Mouse (Mus musculus) limb, embryonic 14.5 days (tissue): ENCODE measurements at regions not wholly inside any gene's neighbourhood (a gene's known extent, or its start where the extent isn't known, plus 50 kb on each side); places are given as distances from the start of the nearest gene placed in this dataset.

Experiments
- ATAC-seq: fragments of 200-750 bp; cut with Nextera tagmentation; 2 replicates; pipeline ENCODE4 v1.8.0; 2017; ENCODE audit warnings: low read depth, moderate number of reproducible peaks, moderate TSS enrichment; ENCODE audit not compliant: low FRiP score
- DNase-seq: peaks from one replicate; pipeline ENCODE4 v3.0.0-alpha.2; 2015; ENCODE audit warnings: low spot score
- H3K27ac ChIP-seq: fragments of 300-500 bp; sonication (generic); replicated peaks from 2 replicates; pipeline ENCODE4 v1.5.1; 2014; ENCODE audit warnings: low read depth, mild to moderate bottlenecking, low read length, moderate library complexity, mixed read lengths
- H3K27me3 ChIP-seq: fragments of 300-500 bp; sonication (generic); 2 replicates; pipeline ENCODE4 v1.6.1; 2014; ENCODE audit warnings: low read length, mixed read lengths; ENCODE audit not compliant: control insufficient read depth, insufficient read depth
- H3K36me3 ChIP-seq: fragments of 300-500 bp; sonication (generic); 2 replicates; pipeline ENCODE4 v1.6.1; 2014; ENCODE audit warnings: mild to moderate bottlenecking, low read length, moderate library complexity, mixed read lengths; ENCODE audit not compliant: control insufficient read depth, insufficient read depth
- H3K4me1 ChIP-seq: fragments of 300-500 bp; sonication (generic); 2 replicates; pipeline ENCODE4 v1.6.1; 2014; ENCODE audit warnings: antibody characterized with exemption, low read length, mixed read lengths; ENCODE audit not compliant: control insufficient read depth, insufficient read depth
- H3K4me2 ChIP-seq: fragments of 300-500 bp; sonication (generic); replicated peaks from 2 replicates; pipeline ENCODE4 v1.6.1; 2014; ENCODE audit warnings: low read depth, mild to moderate bottlenecking, low read length, moderate library complexity; ENCODE audit not compliant: severe bottlenecking
- H3K4me3 ChIP-seq: fragments of 300-500 bp; sonication (generic); replicated peaks from 2 replicates; pipeline ENCODE4 v1.5.1; 2014; ENCODE audit warnings: low read length
- H3K9ac ChIP-seq: fragments of 300-500 bp; sonication (generic); 2 replicates; pipeline ENCODE4 v1.6.1; 2014; ENCODE audit warnings: mild to moderate bottlenecking, low read depth, low read length, moderate library complexity; ENCODE audit not compliant: severe bottlenecking
- H3K9me3 ChIP-seq: fragments of 300-500 bp; sonication (generic); 2 replicates; pipeline ENCODE4 v1.6.1; 2016; ENCODE audit warnings: low read length; ENCODE audit not compliant: control insufficient read depth
- POLR2A ChIP-seq: fragments of 200-500 bp; IDR thresholded peaks from 2 replicates; pipeline ENCODE4 v1.8.0; 2012; ENCODE audit warnings: inconsistent platforms, mild to moderate bottlenecking, moderate library complexity, borderline replicate concordance; ENCODE audit not compliant: insufficient read depth, insufficient read length; ENCODE audit errors: extremely low read depth
- WGBS: fragments of 180-500 bp; shearing (Covaris S2); extraction: QIAGEN DNeasy Blood & Tissue Kit; methylation state at CpG from one replicate; pipeline ENCODE4 v1.1.7; 2014; 5-methylcytosine and 5-hydroxymethylcytosine counted together

DNA sequence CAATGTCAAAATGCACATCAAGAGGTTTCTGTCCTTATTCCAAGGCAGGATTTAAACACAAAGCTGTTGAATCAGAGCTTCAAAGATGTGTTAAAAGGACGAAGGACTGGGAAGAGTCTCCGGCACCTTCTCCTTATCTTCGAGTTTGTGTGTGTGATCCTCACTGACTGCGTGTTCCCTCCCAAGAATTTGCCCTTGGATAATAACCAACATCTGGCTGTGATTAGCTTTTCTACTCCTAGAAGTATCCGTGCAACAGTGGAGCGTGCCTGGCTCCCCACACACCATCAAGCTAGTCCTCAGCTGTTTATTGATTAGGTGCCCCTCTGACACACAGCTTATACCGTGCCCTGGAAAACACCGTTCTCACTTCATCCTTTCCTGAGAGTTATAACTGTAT is 130.0 kb upstream of the Nav3 start:
- 28% methylated on average over 8 of the region's 8 CpGs for WGBS
- H3K9ac ChIP-seq, result no peak overlapping the region
- H3K27ac ChIP-seq, result no peak overlapping the region
- H3K27me3 ChIP-seq, result no peaks in the 10 kb centered on the region
- no peak overlapping the region for H3K4me2 ChIP-seq
- H3K4me1 ChIP-seq, result no peaks in the 10 kb centered on the region
- ATAC-seq, result no peak
- no peaks in the 10 kb centered on the region for H3K9me3 ChIP-seq
- DNase-seq, result peak; percentile 36
- no peak overlapping the region for H3K4me3 ChIP-seq
- no peaks in the 10 kb centered on the region for H3K36me3 ChIP-seq
- TF ChIP-seq POLR2A, result no peak

GRCm38 (mm10) chr10:110586507-110586906 is 130.5 kb upstream of the Nav3 start:
- no peak for ATAC-seq
- no peak for DNase-seq
- Histone ChIP-seq H3K27me3 (no peaks in the 10 kb centered on the region), H3K4me2 (no peak overlapping the region), H3K9me3 (no peaks in the 10 kb centered on the region), H3K4me3 (no peak overlapping the region), H3K27ac (no peak overlapping the region), H3K4me1 (no peaks in the 10 kb centered on the region), H3K9ac (no peak overlapping the region), H3K36me3 (no peaks in the 10 kb centered on the region)
- 70% methylated on average over 6 of the region's 6 CpGs for WGBS
- TF ChIP-seq POLR2A, result no peak

- Histone ChIP-seq H3K9me3 (no peaks in the 10 kb centered on the region), H3K4me2 (no peak overlapping the region), H3K4me3 (no peak overlapping the region), H3K36me3 (no peaks in the 10 kb centered on the region), H3K27me3 (no peaks in the 10 kb centered on the region), H3K9ac (no peak overlapping the region), H3K4me1 (no peaks in the 10 kb centered on the region), H3K27ac (no peak overlapping the region)
- 68% methylated on average over 13 of the region's 13 CpGs for WGBS
- DNase-seq (peak; percentile 36), ATAC-seq (no peak; the same call in 1 of the 2 replicates)
- no peak for TF ChIP-seq POLR2A
These were observed 131.5 kb upstream of the Nav3 start for GRCm38 (mm10) chr10:110587529-110587928.

DNA sequence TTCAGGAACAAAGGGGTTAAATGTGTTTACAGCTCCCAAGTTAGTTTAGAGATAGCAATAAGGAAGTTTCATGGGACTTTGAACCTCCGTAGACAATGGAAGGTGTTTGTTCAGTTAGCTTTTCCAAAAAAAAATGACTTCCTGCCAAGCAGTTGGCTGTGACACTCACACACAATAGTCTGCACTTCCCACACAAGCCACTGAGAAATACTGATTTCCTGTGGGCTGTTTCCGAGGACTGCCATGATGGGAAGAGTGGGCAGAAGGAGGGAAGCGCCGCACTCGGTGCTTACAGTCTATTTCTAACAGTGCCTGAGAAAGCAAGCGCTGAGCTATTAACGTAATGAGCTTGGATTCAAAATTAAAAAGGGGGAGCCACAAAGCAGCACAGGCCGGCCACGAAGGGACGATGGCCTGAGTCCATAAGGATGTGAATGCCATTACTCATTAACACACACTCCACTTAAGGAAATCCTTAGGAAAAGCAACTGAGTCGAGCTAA is 144.4 kb upstream of the Nav3 start:
- H3K9me3 ChIP-seq, result no peaks in the 10 kb centered on the region
- no peak for TF ChIP-seq POLR2A
- no peaks in the 10 kb centered on the region for H3K27me3 ChIP-seq
- H3K36me3 ChIP-seq, result no peaks in the 10 kb centered on the region
- ATAC-seq (no peak), DNase-seq (peak; percentile 13)
- no peak overlapping the region for H3K27ac ChIP-seq
- no peak overlapping the region for H3K4me3 ChIP-seq
- 66% methylated on average over 11 of the region's 11 CpGs for WGBS
- no peak overlapping the region for H3K9ac ChIP-seq
- no peaks in the 10 kb centered on the region for H3K4me1 ChIP-seq
- H3K4me2 ChIP-seq, result no peak overlapping the region

DNA sequence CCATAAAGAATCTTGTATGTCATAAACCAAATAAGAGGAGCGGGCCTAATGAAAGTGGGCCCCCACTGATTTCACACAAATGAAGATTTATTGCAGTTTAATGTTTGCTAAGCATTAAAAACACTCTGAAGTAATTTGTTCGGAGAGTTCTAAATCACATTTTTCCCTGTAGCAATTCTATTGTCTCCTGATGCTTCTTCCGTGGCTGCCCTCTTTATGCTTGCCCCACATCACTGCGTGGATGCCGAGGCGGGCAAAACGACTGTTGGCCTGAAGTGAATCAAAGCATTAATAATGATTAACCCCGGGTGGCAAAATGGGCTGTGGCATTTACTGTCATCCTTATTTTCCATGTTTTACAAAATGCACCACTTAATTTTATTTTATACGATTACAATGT is 134.9 kb upstream of the E2f7 start:
- H3K36me3 ChIP-seq, result no peaks in the 10 kb centered on the region
- no peak overlapping the region for H3K27ac ChIP-seq
- no peak overlapping the region for H3K4me3 ChIP-seq
- no peaks in the 10 kb centered on the region for H3K27me3 ChIP-seq
- H3K4me1 ChIP-seq, result no peaks in the 10 kb centered on the region
- TF ChIP-seq POLR2A, result no peak
- WGBS, result 55% methylated on average over 9 of the region's 9 CpGs
- H3K9ac ChIP-seq, result no peak overlapping the region
- H3K9me3 ChIP-seq, result peaks cover 9% of the 10 kb centered on the region; the same call in 1 of the 2 replicates
- no peak for DNase-seq
- no peak overlapping the region for H3K4me2 ChIP-seq
- no peak for ATAC-seq

- 0% methylated on average over 1 of the region's 1 CpGs for WGBS
- H3K4me1 ChIP-seq, result no peaks in the 10 kb centered on the region
- no peaks in the 10 kb centered on the region for H3K27me3 ChIP-seq
- H3K9me3 ChIP-seq, result peaks cover 9% of the 10 kb centered on the region; the same call in 1 of the 2 replicates
- H3K9ac ChIP-seq, result no peak overlapping the region
- DNase-seq (no peak), ATAC-seq (no peak)
- H3K4me3 ChIP-seq, result no peak overlapping the region
- no peak overlapping the region for H3K27ac ChIP-seq
- H3K36me3 ChIP-seq, result no peaks in the 10 kb centered on the region
- H3K4me2 ChIP-seq, result no peak overlapping the region
- no peak for TF ChIP-seq POLR2A
These were observed 128.2 kb upstream of the E2f7 start for GRCm38 (mm10) chr10:110617004-110617403.
